Mouse (Mus musculus) activated CD4-positive, CD25-positive, alpha-beta regulatory T cell (primary cell): Measurements from ENCODE around the gene Lce1b. TPM values are rescaled to one million over a fixed set of nuclear protein-coding genes. Genes with fewer than 3 reads are reported as not detected.

Experiments used
- polyA plus RNA-seq, 2 experiments: library from polyadenylated mRNA; unstranded; fragments of 100-300 nt; shearing (Covaris generic); gene quantifications; one replicate each; pipeline ENCODE4 v1.2.1; 2017

Gene Lce1b
- not detected for polyA plus RNA-seq

DNA sequence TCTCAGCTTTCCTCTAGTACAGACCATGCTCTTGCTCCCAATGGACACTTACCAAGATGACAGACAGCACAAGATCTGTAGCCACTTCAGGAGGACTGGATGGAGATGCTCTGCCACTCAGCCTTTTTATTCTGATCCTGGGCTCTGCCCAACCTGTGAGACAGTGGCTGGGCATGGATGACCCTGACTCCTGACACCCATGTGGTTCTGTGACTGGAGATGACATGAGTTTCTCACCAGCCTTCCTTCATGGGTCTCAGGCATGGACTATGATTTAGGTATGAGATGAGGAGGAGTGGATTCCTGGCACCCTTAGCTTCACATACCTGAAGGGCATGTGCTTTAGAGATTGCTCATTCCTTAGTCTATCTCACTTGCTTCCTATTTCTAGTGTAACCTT lies at the start of gene Lce1b:
Gene Lce1b, minus strand, starts transcription at position 101 of the 400 bp plus-strand sequence.

DNA sequence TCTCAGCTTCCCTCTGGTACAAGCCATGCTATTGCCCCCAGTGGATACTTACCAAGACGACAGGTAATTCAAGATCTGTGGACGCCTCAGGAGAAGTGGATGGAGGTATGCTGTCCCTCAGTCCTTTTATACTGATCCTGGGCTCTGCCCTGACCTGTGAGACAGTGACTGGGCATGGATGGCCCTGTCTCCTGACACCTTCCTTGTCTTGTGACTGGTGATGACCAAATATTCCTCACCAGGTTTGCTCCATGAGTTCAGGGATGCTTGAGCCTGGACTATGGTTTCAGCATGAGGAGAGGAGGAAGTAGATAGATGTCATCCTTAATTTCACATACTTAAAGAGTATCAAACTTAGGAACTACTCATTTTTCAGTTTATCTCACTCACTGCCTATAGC lies 30.4 kb upstream of the Lce1b start, which contains the start of gene Lce1d:
Gene Lce1d, minus strand, starts transcription at position 101 of the 400 bp plus-strand sequence.

DNA sequence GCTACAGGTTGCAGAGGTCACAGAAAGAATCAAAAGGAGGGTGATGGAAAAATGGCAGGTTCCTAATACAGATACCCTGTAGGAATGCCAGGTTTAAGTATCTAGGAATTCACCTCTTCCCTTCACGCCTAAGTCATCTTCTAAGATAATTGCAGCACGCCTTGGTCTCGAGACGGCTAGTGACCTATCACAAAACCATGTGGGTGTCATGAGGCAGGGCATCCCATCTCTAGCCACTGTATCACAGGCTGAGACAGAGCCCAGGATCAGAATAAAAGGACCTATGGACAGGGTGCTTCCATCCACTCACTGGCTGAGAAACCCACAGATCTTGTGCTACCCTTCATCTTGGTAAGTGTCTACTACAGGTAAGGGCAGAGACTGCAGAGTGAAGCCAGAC lies 22.2 kb upstream of the Lce1b start, which contains the start of gene Lce1c:
Gene Lce1c, plus strand, starts transcription at position 301 of the 400 bp plus-strand sequence.

DNA sequence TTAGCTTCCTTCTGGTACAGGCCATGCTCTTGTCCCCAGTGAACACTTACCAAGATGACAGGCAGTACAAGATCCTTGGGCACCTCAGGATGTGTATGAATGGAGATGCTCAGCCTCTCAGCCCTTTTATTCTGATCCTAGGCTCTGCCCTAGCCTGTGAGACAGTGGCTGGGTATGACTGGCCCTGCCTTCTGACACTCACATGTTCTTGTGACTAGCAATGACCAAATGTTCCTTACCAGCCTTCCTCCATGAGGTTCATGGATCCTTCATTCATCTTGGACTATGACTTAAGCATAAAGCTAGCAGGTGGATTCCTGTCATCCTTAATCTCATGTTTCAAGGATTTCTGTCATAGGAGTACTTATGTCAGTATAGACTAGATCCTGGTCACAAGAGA lies 13.5 kb upstream of the Lce1b start, which contains the start of gene Lce1a2:
Gene Lce1a2, minus strand, starts transcription at position 101 of the 400 bp plus-strand sequence.

DNA sequence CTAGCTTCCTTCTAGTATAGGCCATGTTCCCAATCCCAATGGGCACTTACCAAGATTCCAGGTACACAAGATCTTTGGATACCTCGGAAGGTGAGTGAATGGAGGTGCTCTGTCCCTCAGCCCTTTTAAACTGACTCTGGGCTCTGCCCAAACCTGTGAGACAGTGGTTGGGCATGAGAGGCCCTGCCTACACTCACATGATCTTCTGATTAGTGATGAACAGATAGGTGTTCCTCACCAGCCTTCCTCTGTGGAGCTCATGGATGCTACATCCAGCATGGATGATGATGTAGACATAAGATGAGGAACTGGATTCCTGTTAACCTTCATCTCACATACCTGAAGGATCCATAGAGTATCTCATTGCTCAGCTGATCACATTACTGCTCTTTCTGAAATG lies 8.5 kb downstream of the Lce1b start, which contains the start of gene Lce1a1:
Gene Lce1a1, minus strand, starts transcription at position 101 of the 400 bp plus-strand sequence.

DNA sequence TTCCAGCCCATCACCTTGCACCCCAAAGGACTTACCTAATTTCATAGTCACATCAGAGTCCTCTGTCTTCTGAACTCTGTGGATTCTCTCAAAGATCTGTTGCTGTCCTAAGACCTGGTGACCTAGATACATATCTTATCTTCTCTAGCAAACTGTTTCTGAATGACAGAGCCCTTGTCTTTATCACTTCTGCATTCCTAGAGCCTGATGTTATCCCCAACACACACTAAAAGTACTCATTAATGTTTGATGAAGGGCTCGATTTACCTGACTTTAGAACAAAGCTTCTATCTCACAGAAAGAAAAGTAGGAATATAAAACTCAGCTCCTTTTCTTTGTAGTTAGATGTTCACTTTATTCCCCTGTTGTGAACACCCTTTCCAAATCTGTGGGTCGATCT lies 35.2 kb downstream of the Lce1b start, which contains the start of gene Lce6a:
Gene Lce6a, minus strand, starts transcription at position 101 of the 400 bp plus-strand sequence.

DNA sequence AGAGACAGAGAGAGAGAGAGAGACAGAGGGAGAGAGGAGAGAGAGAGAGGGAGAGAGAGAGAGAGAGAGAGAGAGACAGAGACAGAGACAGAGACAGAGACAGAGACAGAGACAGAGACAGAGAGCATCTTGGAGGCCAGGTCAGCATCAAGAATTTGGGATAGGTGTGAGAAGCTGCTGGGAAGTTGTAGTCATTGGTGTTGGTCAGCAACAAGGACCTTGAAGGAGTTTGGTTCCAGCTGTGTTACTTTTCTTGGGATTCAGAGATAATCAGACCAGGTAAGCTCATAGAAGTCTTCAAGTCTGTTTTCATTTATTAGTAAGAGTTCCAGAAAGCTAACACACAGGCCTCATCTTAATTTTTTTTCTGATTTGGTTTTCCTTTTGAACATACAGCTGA lies 49.3 kb downstream of the Lce1b start, which contains the start of gene 2210017I01Rik:
Gene 2210017I01Rik, minus strand, starts transcription at position 101 of the 400 bp plus-strand sequence.

Other genes starting within 250 kb of the Lce1b start
- gene Sprr2i, start 248.9 kb downstream of the Lce1b start, polyA plus RNA-seq: not detected
- not detected for gene Sprr2j-ps, start 238.8 kb downstream of the Lce1b start, polyA plus RNA-seq
- gene Gm9774, start 227.5 kb downstream of the Lce1b start, polyA plus RNA-seq: 10 to 100 TPM; 17.1 to 28.3 TPM
- gene Sprr2k, start 224.3 kb downstream of the Lce1b start, polyA plus RNA-seq: not detected
- gene Sprr1b, start 218.1 kb downstream of the Lce1b start, polyA plus RNA-seq: not detected
- under 1 TPM in 1 of 2 experiments, not detected in 1; 0.52 TPM for gene Sprr3, start 198.2 kb downstream of the Lce1b start, polyA plus RNA-seq
- gene Sprr1a, start 171.0 kb downstream of the Lce1b start, polyA plus RNA-seq: not detected
- gene Sprr4, start 156.4 kb downstream of the Lce1b start, polyA plus RNA-seq: not detected
- gene 2310046K23Rik, start 122.4 kb downstream of the Lce1b start, polyA plus RNA-seq: not detected
- not detected for gene Ivl, start 83.2 kb downstream of the Lce1b start, polyA plus RNA-seq
- gene Smcp, start 67.9 kb downstream of the Lce1b start, polyA plus RNA-seq: not detected
- not detected for gene 2210017I01Rik, start 49.4 kb downstream of the Lce1b start, polyA plus RNA-seq
- gene Lce6a, start 35.3 kb downstream of the Lce1b start, polyA plus RNA-seq: not detected
- not detected for gene Lce1a1, start 8.6 kb downstream of the Lce1b start, polyA plus RNA-seq
- not detected for gene Lce1a2, start 13.4 kb upstream of the Lce1b start, polyA plus RNA-seq
- not detected for gene Lce1c, start 22.3 kb upstream of the Lce1b start, polyA plus RNA-seq
- gene Lce1d, start 30.3 kb upstream of the Lce1b start, polyA plus RNA-seq: not detected
- not detected for gene Lce1e, start 52.1 kb upstream of the Lce1b start, polyA plus RNA-seq
- gene Lce1f, start 63.4 kb upstream of the Lce1b start, polyA plus RNA-seq: not detected
- not detected for gene Gm38119, start 82.2 kb upstream of the Lce1b start, polyA plus RNA-seq
- not detected for gene Lce1g, start 95.4 kb upstream of the Lce1b start, polyA plus RNA-seq
- gene Lce1h, start 108.1 kb upstream of the Lce1b start, polyA plus RNA-seq: not detected
- not detected for gene Lce1i, start 122.0 kb upstream of the Lce1b start, polyA plus RNA-seq
- gene Lce1j, start 133.6 kb upstream of the Lce1b start, polyA plus RNA-seq: not detected
- gene Lce1k, start 151.0 kb upstream of the Lce1b start, polyA plus RNA-seq: not detected
- gene Kprp, start 170.3 kb upstream of the Lce1b start, polyA plus RNA-seq: not detected
- not detected for gene Lce1l, start 194.4 kb upstream of the Lce1b start, polyA plus RNA-seq
- not detected for gene 2310050C09Rik, start 213.3 kb upstream of the Lce1b start, polyA plus RNA-seq